Comparison of ENCODE assay signal across 8 mouse cellular contexts in the genomic region with DNA sequence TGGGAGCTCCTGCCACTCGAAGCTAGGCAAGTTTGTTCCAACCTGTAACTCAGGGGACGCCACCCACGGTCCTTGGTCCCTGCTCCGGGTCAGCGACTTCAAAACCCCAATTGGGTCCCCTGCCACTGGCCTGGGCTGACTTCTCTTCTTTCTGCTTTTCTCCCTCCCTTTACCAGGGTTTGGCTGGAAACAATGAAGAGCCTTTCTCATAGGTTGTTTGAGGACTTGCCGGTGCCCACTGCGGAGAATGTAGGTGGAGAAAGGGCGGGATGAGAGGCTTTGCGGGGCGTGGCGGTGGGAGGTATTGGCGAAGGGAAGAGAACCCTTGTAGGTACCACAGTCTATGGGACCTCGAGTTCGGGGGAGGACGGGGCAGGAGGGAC. TPM values are rescaled to one million over a fixed set of nuclear protein-coding genes. Genes with fewer than 3 reads are reported as not detected.
DNase-seq lines count a peak whose midpoint lies in the region; ATAC-seq and TF ChIP-seq lines count a peak whose summit lies in the region.

A gene (minus strand): TSS at position 194 of the 383 bp plus-strand sequence.

- peak within 1 kb of the TSS; percentile 45 for H3K4me3 ChIP-seq in heart, adult 2 months
- H3K4me3 ChIP-seq in forebrain, embryonic 11.5 days (ENCODE audit: low read depth, low read length), result peak within 1 kb of the TSS; percentile 51
- peak within 1 kb of the TSS; percentile 63 for H3K4me3 ChIP-seq in kidney, embryonic 16.5 days (ENCODE audit: low read length)
- H3K4me3 ChIP-seq in liver, embryonic 12.5 days, result peak within 1 kb of the TSS; percentile 41

- no peak for TF ChIP-seq CTCF in heart, adult 2 months (IDR thresholded peaks at IDR 0.05)

- 2% methylated on average over 15 of the region's 15 CpGs for WGBS in heart, adult 2 months
- WGBS in forebrain, embryonic 11.5 days, result 1% methylated on average over 15 of the region's 15 CpGs
- 2% methylated on average over 15 of the region's 15 CpGs for WGBS in kidney, embryonic 16.5 days
- WGBS in liver, embryonic 12.5 days (ENCODE audit: insufficient replicate concordance), result 0% methylated on average over 15 of the region's 15 CpGs

- H3K79me2 ChIP-seq in heart, adult 2 months (replicated peaks; ENCODE audit: control insufficient read depth, insufficient read depth, low read length), result no peaks in the 10 kb centered on the region

- peak within 1 kb of the TSS; percentile 88 for H3K4me2 ChIP-seq in forebrain, embryonic 11.5 days (ENCODE audit: low read depth, low read length, severe bottlenecking)
- H3K4me2 ChIP-seq in kidney, embryonic 16.5 days (replicated peaks; ENCODE audit: low read depth, low read length), result peak within 1 kb of the TSS; percentile 95
- peak within 1 kb of the TSS; percentile 69 for H3K4me2 ChIP-seq in liver, embryonic 12.5 days

- no peak within 1 kb of the TSS for H3K9ac ChIP-seq in heart, adult 2 months (ENCODE audit: low read depth, low read length)
- peak within 1 kb of the TSS; percentile 32 for H3K9ac ChIP-seq in forebrain, embryonic 11.5 days (ENCODE audit: low read length)
- H3K9ac ChIP-seq in kidney, embryonic 16.5 days (replicated peaks; ENCODE audit: low read length), result peak within 1 kb of the TSS; percentile 47
- no peak within 1 kb of the TSS for H3K9ac ChIP-seq in liver, embryonic 12.5 days

- DNase-seq in heart, adult 2 months, result no peak
- DNase-seq in heart, postnatal 25 days (ENCODE audit: low spot score), result no peak
- DNase-seq in ZHBTc4 (ENCODE audit: low read depth, low spot score), result peak; percentile 27
- DNase-seq in forebrain, embryonic 11.5 days (ENCODE audit: low spot score), result no peak
- peak; percentile 20 for DNase-seq in right cerebral cortex, postnatal 4 days
- no peak for DNase-seq in thymus, adult 18-20 months

- intact Hi-C loops in heart, adult 2 months (cut with DNase I), result no loop called here
- intact Hi-C loops in heart, postnatal 25 days (cut with DNase I), result no loop called here

- H3K9me3 ChIP-seq in forebrain, embryonic 11.5 days (ENCODE audit: control insufficient read depth, low read length), result no peaks in the 10 kb centered on the region
- no peaks in the 10 kb centered on the region for H3K9me3 ChIP-seq in kidney, embryonic 16.5 days (ENCODE audit: low read length)
- H3K9me3 ChIP-seq in liver, embryonic 12.5 days (replicated peaks), result no peaks in the 10 kb centered on the region

- no peaks in the 10 kb centered on the region for H3K4me1 ChIP-seq in heart, adult 2 months (ENCODE audit: control insufficient read depth, insufficient read depth, low read length)
- peaks cover 5% of the 10 kb centered on the region; the same call in 1 of the 2 replicates for H3K4me1 ChIP-seq in forebrain, embryonic 11.5 days (replicated peaks; ENCODE audit: control insufficient read depth, insufficient read depth, low read length)
- H3K4me1 ChIP-seq in kidney, embryonic 16.5 days (ENCODE audit: insufficient read depth, low read length), result peaks cover 10% of the 10 kb centered on the region
- H3K4me1 ChIP-seq in liver, embryonic 12.5 days, result no peaks in the 10 kb centered on the region

- H3K27me3 ChIP-seq in heart, adult 2 months (ENCODE audit: control insufficient read depth, insufficient read depth, low read length), result no peaks in the 10 kb centered on the region; the same call in 1 of the 2 replicates
- peaks cover 4% of the 10 kb centered on the region for H3K27me3 ChIP-seq in forebrain, embryonic 11.5 days (ENCODE audit: control insufficient read depth, insufficient read depth, low read length)
- H3K27me3 ChIP-seq in kidney, embryonic 16.5 days (ENCODE audit: insufficient read depth, low read length), result peaks cover 14% of the 10 kb centered on the region; the same call in 1 of the 2 replicates
- H3K27me3 ChIP-seq in liver, embryonic 12.5 days (replicated peaks), result peaks cover 30% of the 10 kb centered on the region

- H3K27ac ChIP-seq in heart, adult 2 months, result no peak within 1 kb of the TSS
- no peak within 1 kb of the TSS for H3K27ac ChIP-seq in forebrain, embryonic 11.5 days (ENCODE audit: low read depth, low read length)
- H3K27ac ChIP-seq in kidney, embryonic 16.5 days (ENCODE audit: low read length), result no peak within 1 kb of the TSS
- no peak within 1 kb of the TSS for H3K27ac ChIP-seq in liver, embryonic 12.5 days

- H3K36me3 ChIP-seq in heart, adult 2 months (ENCODE audit: control insufficient read depth, insufficient read depth, low read length), result no peaks in the 10 kb centered on the region
- no peaks in the 10 kb centered on the region for H3K36me3 ChIP-seq in forebrain, embryonic 11.5 days (ENCODE audit: control insufficient read depth, insufficient read depth, low read length)
- no peaks in the 10 kb centered on the region for H3K36me3 ChIP-seq in kidney, embryonic 16.5 days (ENCODE audit: insufficient read depth, low read length)
- no peaks in the 10 kb centered on the region for H3K36me3 ChIP-seq in liver, embryonic 12.5 days

- ATAC-seq in forebrain, embryonic 11.5 days (replicated peaks; ENCODE audit: low FRiP score), result peak; percentile 60
- peak; percentile 86 for ATAC-seq in kidney, embryonic 16.5 days (ENCODE audit: low FRiP score, low TSS enrichment)
- no peak for ATAC-seq in liver, embryonic 12.5 days

- TF ChIP-seq POLR2A in heart, adult 2 months (IDR thresholded peaks at IDR 0.05; ENCODE audit: insufficient read depth, low read depth, low read length), result no peak

- TF ChIP-seq EP300 in heart, adult 2 months (IDR thresholded peaks at IDR 0.05; ENCODE audit: insufficient read depth, low read depth, low read length), result no peak

RNA-seq across cellular contexts. Expression of the gene that starts here (rescaled TPM):
- total RNA-seq in heart, adult 2 months (2021), result not detected
- polyA plus RNA-seq in heart, adult 2 months (2012; rRNA removed), result not detected in 2 replicates
- total RNA-seq in heart, postnatal 25 days (2021), result under 1 TPM in 1 of 2 experiments, not detected in 1; 0.11 TPM
- 1.9 and 2.7 TPM in 2 replicates for polyA plus RNA-seq in forebrain, embryonic 11.5 days (2014; fragmentation: Nextera tagmentation; extraction: Ambion mirVana)
- 3.1 and 3.9 TPM in 2 replicates for polyA plus RNA-seq in kidney, embryonic 16.5 days (2015; fragmentation: Nextera tagmentation; extraction: Ambion mirVana)
- polyA plus RNA-seq in liver, embryonic 12.5 days (2016; fragmentation: Nextera tagmentation; extraction: Ambion mirVana), result 0.26 and 0.61 TPM in 2 replicates

Comparison
In these comparisons a context has a peak if more than half of its experiments do, and no peak if none do; other contexts are left out.
1. DNase-seq: peak in ZHBTc4 (single experiment) and right cerebral cortex, postnatal 4 days (single experiment); none in heart, adult 2 months (0 of 2), heart, postnatal 25 days (single experiment), forebrain, embryonic 11.5 days (single experiment) and thymus, adult 18-20 months (0 of 2).
2. H3K9ac ChIP-seq: peak in forebrain, embryonic 11.5 days (single experiment) and kidney, embryonic 16.5 days (single experiment); none in heart, adult 2 months (single experiment) and liver, embryonic 12.5 days (single experiment).
3. Peak in every context shown above with its lines, with median percentiles within 50 percentile points of each other: H3K4me3 ChIP-seq and H3K4me2 ChIP-seq.